32 mouse cellular contexts compared by ENCODE assay signal in genomic region chr1:176029063-176029462, GRCm38 (mm10). TPM values are rescaled to one million over a fixed set of nuclear protein-coding genes. Genes with fewer than 3 reads are reported as not detected.
"Had no signal": no experiment of that assay in that cellular context is flagged by ENCODE, and none has a peak within 500 bp of the region (broad histone marks: within the 10 kb centered on the region; RNA-seq: fewer than 3 reads in every experiment).

No protein-coding gene starts in this region.

- H3K27ac ChIP-seq: heart, adult 2 months; heart, embryonic 13.5 days; heart, embryonic 15.5 days; hindbrain, embryonic 13.5 days; hindbrain, embryonic 15.5 days; hindbrain, postnatal 0 days; left cerebral cortex, adult 2 months; limb, embryonic 10.5 days; limb, embryonic 12.5 days; liver, embryonic 13.5 days; liver, embryonic 15.5 days had no signal

- H3K4me2 ChIP-seq: heart, embryonic 11.5 days; heart, embryonic 13.5 days; heart, embryonic 15.5 days; hindbrain, embryonic 13.5 days; hindbrain, embryonic 15.5 days; limb, embryonic 12.5 days; liver, embryonic 11.5 days; liver, embryonic 13.5 days; liver, embryonic 15.5 days had no signal

- H3K36me3 ChIP-seq: heart, embryonic 13.5 days; heart, embryonic 15.5 days; hindbrain, embryonic 13.5 days; hindbrain, embryonic 15.5 days; limb, embryonic 10.5 days; limb, embryonic 12.5 days; liver, embryonic 13.5 days; liver, embryonic 15.5 days had no signal

- ATAC-seq: hindbrain, postnatal 0 days; intestine, embryonic 16.5 days had no signal

- H3K27me3 ChIP-seq: heart, embryonic 13.5 days; heart, embryonic 15.5 days; hindbrain, embryonic 13.5 days; hindbrain, embryonic 15.5 days; limb, embryonic 12.5 days; liver, embryonic 13.5 days; liver, embryonic 15.5 days had no signal

- DNase-seq: gastrocnemius, postnatal 14 days; gastrocnemius, postnatal 36 days; heart, adult 11 months; heart, adult 2 months; heart, postnatal 14 days; heart, postnatal 36 days; kidney, adult 18-20 months; kidney, adult 8-10 months; kidney, postnatal 10 days; kidney, postnatal 25 days; kidney, postnatal 4 days; layer of hippocampus, adult 9-11 months; liver; liver, embryonic 13.5 days had no signal

- H3K9me3 ChIP-seq: heart, embryonic 13.5 days; heart, embryonic 15.5 days; hindbrain, embryonic 13.5 days; hindbrain, embryonic 15.5 days; limb, embryonic 10.5 days; limb, embryonic 12.5 days; liver, embryonic 13.5 days; liver, embryonic 15.5 days had no signal

- H3K4me1 ChIP-seq: heart, embryonic 15.5 days; hindbrain, embryonic 13.5 days; hindbrain, embryonic 15.5 days; limb, embryonic 10.5 days; limb, embryonic 12.5 days; liver, embryonic 13.5 days; liver, embryonic 15.5 days had no signal

- H3K9ac ChIP-seq: heart, embryonic 13.5 days; heart, embryonic 15.5 days; hindbrain, embryonic 13.5 days; hindbrain, embryonic 15.5 days; limb, embryonic 12.5 days; liver, embryonic 13.5 days; liver, embryonic 15.5 days had no signal

- H3K4me3 ChIP-seq: heart, adult 2 months; heart, embryonic 13.5 days; heart, embryonic 15.5 days; hindbrain, embryonic 13.5 days; hindbrain, embryonic 15.5 days; left cerebral cortex, adult 2 months; limb, embryonic 10.5 days; limb, embryonic 12.5 days; liver, embryonic 13.5 days; liver, embryonic 15.5 days had no signal

RNA-seq across cellular contexts. Expression of gene Rbm8a2, which starts 50.1 kb away (rescaled TPM):
- total RNA-seq: gastrocnemius, adult 18-20 months; gastrocnemius, adult 8-10 months; gastrocnemius, postnatal 14 days; gastrocnemius, postnatal 36 days; heart, adult 2 months; heart, postnatal 14 days; heart, postnatal 36 days; hindbrain, postnatal 0 days; layer of hippocampus, adult 8-10 months; layer of hippocampus, postnatal 14 days had no signal
- polyA plus RNA-seq: gonadal fat pad, adult 2 months; heart, adult 2 months; heart, postnatal 0 days had no signal
